Mouse (Mus musculus) left cerebral cortex, adult 9 months (tissue): Measurements from ENCODE around the gene Hrg.
"Not testable (repeated sequence)": the region's sequence is repeated elsewhere in the genome, so short reads cannot be mapped to it uniquely, and the experiment has no call there.

Experiments
- DNase-seq, 2 experiments: peaks; one replicate each; pipeline ENCODE4 v3.0.0; 2022; ENCODE audit warnings: low spot score in 2 of 2

Hrg gene

GRCm38 (mm10) chr16:22950840-22951395, at the start of gene Hrg:
Hrg (plus strand) TSS chr16:22951072.
- DNase-seq, result no peak

GRCm38 (mm10) chr16:22901326-22901725, 49.5 kb upstream of the Hrg start:
- DNase-seq, result no peak

GRCm38 (mm10) chr16:22909290-22909689, 41.6 kb upstream of the Hrg start:
- DNase-seq, result no peak

GRCm38 (mm10) chr16:22911986-22912385, 38.9 kb upstream of the Hrg start:
- DNase-seq, result peak in 1 of 2 experiments; percentile 21

GRCm38 (mm10) chr16:22912886-22913285, 38.0 kb upstream of the Hrg start:
- no peak for DNase-seq

GRCm38 (mm10) chr16:22914276-22914675, 36.6 kb upstream of the Hrg start:
- DNase-seq, result no peak

- no peak for DNase-seq
Observed at GRCm38 (mm10) chr16:22918034-22918433, 32.8 kb upstream of the Hrg start, which contains the start of gene Fetub. Fetub (plus strand) TSS chr16:22918334.

- no peak for DNase-seq
Observed at GRCm38 (mm10) chr16:22918664-22919312, 32.1 kb upstream of the Hrg start.

GRCm38 (mm10) chr16:22919971-22920854, 30.7 kb upstream of the Hrg start:
- no peak for DNase-seq

- DNase-seq, result no peak
Observed at GRCm38 (mm10) chr16:22921761-22922160, 29.1 kb upstream of the Hrg start.

GRCm38 (mm10) chr16:22922433-22922832, 28.4 kb upstream of the Hrg start:
- no peak for DNase-seq

GRCm38 (mm10) chr16:22929575-22929974, 21.3 kb upstream of the Hrg start:
- peak in 1 of 2 experiments; percentile 7 for DNase-seq

- DNase-seq, result no peak
Observed at GRCm38 (mm10) chr16:22931431-22932200, 19.3 kb upstream of the Hrg start.

- no peak for DNase-seq
Observed at GRCm38 (mm10) chr16:22937631-22938030, 13.2 kb upstream of the Hrg start.

- no peak for DNase-seq
Observed at GRCm38 (mm10) chr16:22938541-22938940, 12.3 kb upstream of the Hrg start.

GRCm38 (mm10) chr16:22939120-22939695, 11.7 kb upstream of the Hrg start:
- no peak for DNase-seq

GRCm38 (mm10) chr16:22941825-22942476, 8.9 kb upstream of the Hrg start:
- not testable (repeated sequence) for DNase-seq

GRCm38 (mm10) chr16:22947371-22947770, 3.5 kb upstream of the Hrg start:
- no peak for DNase-seq

GRCm38 (mm10) chr16:22953069-22953468, 2.2 kb downstream of the Hrg start:
- DNase-seq, result no peak

GRCm38 (mm10) chr16:22955397-22956084, 4.7 kb downstream of the Hrg start:
- DNase-seq, result no peak
